In genomic region chr12:28392129-28392528, GRCm38 (mm10) we compare ENCODE assay signal across 20 mouse cellular contexts.
DNase-seq lines count a peak whose midpoint lies in the region; ATAC-seq and TF ChIP-seq lines count a peak whose summit lies in the region.
"Had no signal": no experiment of that assay in that cellular context is flagged by ENCODE, and none has a peak within 500 bp of the region (broad histone marks: within the 10 kb centered on the region; RNA-seq: fewer than 3 reads in every experiment).

No protein-coding gene starts in this region.

- no peak for TF ChIP-seq CTCF in lung, embryonic 14.5 days (IDR thresholded peaks at IDR 0.05; ENCODE audit: low read depth)
- no peak for TF ChIP-seq CTCF in midbrain, postnatal 0 days (IDR thresholded peaks at IDR 0.05)

- ATAC-seq in forebrain, embryonic 13.5 days: peak; percentile 59; the same call in 1 of the 2 replicates
- ATAC-seq in forebrain, embryonic 12.5 days (ENCODE audit: low FRiP score): no peak
- no peak for ATAC-seq in lung, embryonic 14.5 days (ENCODE audit: insufficient read depth)
- ATAC-seq in hindbrain, embryonic 14.5 days (ENCODE audit: low FRiP score): no peak
- ATAC-seq in midbrain, postnatal 0 days (ENCODE audit: low FRiP score): no peak
- ATAC-seq in heart, embryonic 11.5 days (replicated peaks; ENCODE audit: insufficient number of reproducible peaks, low FRiP score, low TSS enrichment): no peak
- ATAC-seq: CD4-positive, CD25-positive, alpha-beta regulatory T cell, adult 4 months; Patski had no signal

- no peak overlapping the region for H3K4me2 ChIP-seq in forebrain, embryonic 13.5 days
- no peak overlapping the region; the same call in 1 of the 2 replicates for H3K4me2 ChIP-seq in forebrain, embryonic 12.5 days
- H3K4me2 ChIP-seq in lung, embryonic 14.5 days: no peak overlapping the region
- H3K4me2 ChIP-seq in hindbrain, embryonic 14.5 days (replicated peaks): no peak overlapping the region
- H3K4me2 ChIP-seq in midbrain, postnatal 0 days (ENCODE audit: low read depth, low read length, poor library complexity, severe bottlenecking): no peak overlapping the region
- H3K4me2 ChIP-seq in heart, embryonic 11.5 days: no peak overlapping the region

- 3% methylated on average over 6 of the region's 6 CpGs for WGBS in forebrain, embryonic 13.5 days
- 10% methylated on average over 6 of the region's 6 CpGs for WGBS in forebrain, embryonic 12.5 days
- 18% methylated on average over 6 of the region's 6 CpGs for WGBS in lung, embryonic 14.5 days
- 12% methylated on average over 6 of the region's 6 CpGs for WGBS in hindbrain, embryonic 14.5 days
- WGBS in midbrain, postnatal 0 days: 13% methylated on average over 6 of the region's 6 CpGs
- 39% methylated on average over 6 of the region's 6 CpGs for WGBS in heart, embryonic 11.5 days (ENCODE audit: insufficient replicate concordance)

- H3K4me1 ChIP-seq in forebrain, embryonic 13.5 days: peaks cover 6% of the 10 kb centered on the region; the same call in 1 of the 2 replicates
- H3K4me1 ChIP-seq in forebrain, embryonic 12.5 days: peaks cover 8% of the 10 kb centered on the region
- H3K4me1 ChIP-seq in lung, embryonic 14.5 days (ENCODE audit: insufficient read depth): no peaks in the 10 kb centered on the region
- peaks cover 9% of the 10 kb centered on the region; the same call in 1 of the 2 replicates for H3K4me1 ChIP-seq in hindbrain, embryonic 14.5 days (replicated peaks; ENCODE audit: control insufficient read depth, insufficient read depth, low read length)
- H3K4me1 ChIP-seq in midbrain, postnatal 0 days (ENCODE audit: insufficient read depth, low read length): no peaks in the 10 kb centered on the region
- H3K4me1 ChIP-seq in heart, embryonic 11.5 days (ENCODE audit: control insufficient read depth, insufficient read depth, low read length): 0 out of 2 replicates have a peak, but pooled peaks cover 2% of the 10 kb centered on the region

- peaks cover 25% of the 10 kb centered on the region for H3K27me3 ChIP-seq in forebrain, embryonic 13.5 days
- H3K27me3 ChIP-seq in forebrain, embryonic 12.5 days: peaks cover 30% of the 10 kb centered on the region
- H3K27me3 ChIP-seq in lung, embryonic 14.5 days (ENCODE audit: insufficient read depth, low read length): no peaks in the 10 kb centered on the region
- H3K27me3 ChIP-seq in hindbrain, embryonic 14.5 days (ENCODE audit: control insufficient read depth, insufficient read depth, low read length): peaks cover 29% of the 10 kb centered on the region
- H3K27me3 ChIP-seq in midbrain, postnatal 0 days (ENCODE audit: insufficient read depth, low read length): peaks cover 5% of the 10 kb centered on the region; the same call in 1 of the 2 replicates
- no peaks in the 10 kb centered on the region for H3K27me3 ChIP-seq in heart, embryonic 11.5 days (ENCODE audit: control insufficient read depth, insufficient read depth, low read length)
- H3K27me3 ChIP-seq: Patski had no signal

- H3K9ac ChIP-seq in forebrain, embryonic 13.5 days: no peak overlapping the region
- H3K9ac ChIP-seq in forebrain, embryonic 12.5 days: no peak overlapping the region
- no peak overlapping the region for H3K9ac ChIP-seq in lung, embryonic 14.5 days
- H3K9ac ChIP-seq in hindbrain, embryonic 14.5 days: no peak overlapping the region
- H3K9ac ChIP-seq in midbrain, postnatal 0 days (replicated peaks; ENCODE audit: low read length, poor library complexity, severe bottlenecking): no peak overlapping the region
- H3K9ac ChIP-seq in heart, embryonic 11.5 days (ENCODE audit: low read depth, low read length): no peak overlapping the region

- peaks cover 4% of the 10 kb centered on the region; the same call in 1 of the 2 replicates for H3K9me3 ChIP-seq in forebrain, embryonic 13.5 days (replicated peaks)
- H3K9me3 ChIP-seq in forebrain, embryonic 12.5 days: 0 out of 2 replicates have a peak, but pooled peaks cover 3% of the 10 kb centered on the region
- H3K9me3 ChIP-seq in lung, embryonic 14.5 days (ENCODE audit: low read depth, low read length): no peaks in the 10 kb centered on the region
- peaks cover 4% of the 10 kb centered on the region; the same call in 1 of the 2 replicates for H3K9me3 ChIP-seq in hindbrain, embryonic 14.5 days (ENCODE audit: control insufficient read depth, low read length)
- no peaks in the 10 kb centered on the region for H3K9me3 ChIP-seq in midbrain, postnatal 0 days (ENCODE audit: low read length)
- 0 out of 2 replicates have a peak, but pooled peaks cover 2% of the 10 kb centered on the region for H3K9me3 ChIP-seq in heart, embryonic 11.5 days (replicated peaks; ENCODE audit: control insufficient read depth, low read length)

- H3K4me3 ChIP-seq in forebrain, embryonic 13.5 days: no peak overlapping the region
- no peak overlapping the region for H3K4me3 ChIP-seq in forebrain, embryonic 12.5 days (replicated peaks)
- no peak overlapping the region for H3K4me3 ChIP-seq in lung, embryonic 14.5 days (ENCODE audit: low read depth, low read length)
- H3K4me3 ChIP-seq in hindbrain, embryonic 14.5 days (replicated peaks; ENCODE audit: low read length): no peak overlapping the region
- no peak overlapping the region for H3K4me3 ChIP-seq in midbrain, postnatal 0 days (ENCODE audit: low read depth, low read length)
- H3K4me3 ChIP-seq in heart, embryonic 11.5 days (ENCODE audit: low read depth, low read length): no peak overlapping the region

- no peaks in the 10 kb centered on the region for H3K36me3 ChIP-seq in forebrain, embryonic 13.5 days (ENCODE audit: poor library complexity, severe bottlenecking)
- H3K36me3 ChIP-seq in forebrain, embryonic 12.5 days (replicated peaks): no peaks in the 10 kb centered on the region
- H3K36me3 ChIP-seq in lung, embryonic 14.5 days (ENCODE audit: insufficient read depth): no peaks in the 10 kb centered on the region
- no peaks in the 10 kb centered on the region for H3K36me3 ChIP-seq in hindbrain, embryonic 14.5 days (replicated peaks; ENCODE audit: control insufficient read depth, insufficient read depth)
- no peaks in the 10 kb centered on the region for H3K36me3 ChIP-seq in midbrain, postnatal 0 days (ENCODE audit: insufficient read depth, low read length)
- H3K36me3 ChIP-seq in heart, embryonic 11.5 days (ENCODE audit: control insufficient read depth, insufficient read depth, low read length): no peaks in the 10 kb centered on the region

- no peak overlapping the region for H3K27ac ChIP-seq in forebrain, embryonic 13.5 days
- no peak overlapping the region for H3K27ac ChIP-seq in forebrain, embryonic 12.5 days
- no peak overlapping the region for H3K27ac ChIP-seq in lung, embryonic 14.5 days (ENCODE audit: low read depth)
- H3K27ac ChIP-seq in hindbrain, embryonic 14.5 days: no peak overlapping the region
- H3K27ac ChIP-seq in midbrain, postnatal 0 days (ENCODE audit: low read depth, low read length): no peak overlapping the region
- no peak overlapping the region for H3K27ac ChIP-seq in heart, embryonic 11.5 days (ENCODE audit: low read depth, low read length)

- DNase-seq in lung, embryonic 14.5 days: peak; percentile 36
- no peak for DNase-seq in lung, postnatal 25 days (ENCODE audit: low spot score)
- peak; percentile 58 for DNase-seq in hindbrain, embryonic 14.5 days (ENCODE audit: low spot score)
- peak; percentile 55 for DNase-seq in midbrain, postnatal 0 days (ENCODE audit: low spot score)
- DNase-seq in spleen, postnatal 14 days (ENCODE audit: low spot score in 2 of 2): no peak
- DNase-seq: adrenal gland, postnatal 14 days; cerebellum, adult 18-20 months; cerebellum, postnatal 25 days; kidney, adult 11 months; kidney, postnatal 10 days; liver; lung, postnatal 10 days; right cerebral cortex, adult 18-20 months; spleen, adult 18-20 months; thymus, postnatal 4 days had no signal

Comparison
In these comparisons a context has a peak if more than half of its experiments do, and no peak if none do; other contexts are left out.
1. DNase-seq: peak in lung, embryonic 14.5 days (single experiment), hindbrain, embryonic 14.5 days (single experiment) and midbrain, postnatal 0 days (single experiment); none in lung, postnatal 25 days (single experiment) and spleen, postnatal 14 days (0 of 2).